Mouse (Mus musculus) gastrocnemius, adult 8-10 months (tissue): ENCODE measurements around the gene Sema3f. TPM values are rescaled to one million over a fixed set of nuclear protein-coding genes. Genes with fewer than 3 reads are reported as not detected.
A peak's percentile ranks its signal among the peaks of the same experiment; 100 is the strongest.

Experiments used
- DNase-seq, 2 experiments: peaks; one replicate each; pipeline ENCODE4 v3.0.0; 2022; ENCODE audit warnings: low spot score in 2 of 2
- total RNA-seq, 4 experiments: library from RNA; stranded (reverse); gene quantifications; 2 replicates each; pipeline ENCODE4 v1.2.4; 2022

Sema3f gene
- total RNA-seq, 4 experiments from 2014 or later, result 3.3 to 4.6 (median 4.3) TPM

DNA sequence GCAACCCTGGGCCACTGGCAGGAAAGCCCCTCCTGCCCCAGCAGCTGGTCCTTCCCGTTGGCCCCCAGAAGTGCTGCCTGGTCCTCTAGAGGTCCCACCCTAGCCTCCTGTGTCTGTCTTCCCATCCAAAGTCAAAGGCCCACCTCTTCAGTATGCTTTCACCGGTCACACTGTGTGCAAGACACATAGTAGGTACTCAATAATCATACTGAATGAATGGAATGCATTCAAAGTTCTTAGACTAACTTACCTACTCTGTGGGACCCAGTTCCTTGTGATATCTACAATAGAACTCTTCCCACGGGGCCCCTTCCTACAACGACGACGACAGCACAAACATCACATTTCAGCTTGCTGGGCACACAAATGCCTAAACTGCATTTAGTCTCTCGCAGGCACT, 45.0 kb downstream of the Sema3f start:
- no peak for DNase-seq

DNA sequence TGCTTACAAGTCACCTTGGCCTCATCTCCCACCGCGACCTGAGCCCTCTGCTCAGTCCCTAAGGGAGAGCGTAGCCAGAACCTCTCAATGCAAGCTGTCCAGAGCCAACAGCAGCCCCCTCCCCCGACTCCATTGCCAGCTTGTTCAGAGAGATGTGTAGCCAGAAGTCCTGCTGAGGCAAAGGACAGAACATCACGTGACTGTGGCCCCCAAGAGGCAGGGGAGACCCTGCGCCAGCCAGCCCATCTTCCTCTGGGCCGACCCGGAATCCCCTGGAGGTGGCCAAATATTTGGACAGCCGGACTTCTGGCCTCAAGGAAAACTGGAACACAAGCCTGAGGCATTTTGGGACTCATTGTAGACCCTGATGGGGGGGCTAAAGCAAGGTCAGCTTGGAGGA, 46.8 kb downstream of the Sema3f start:
- no peak for DNase-seq

DNA sequence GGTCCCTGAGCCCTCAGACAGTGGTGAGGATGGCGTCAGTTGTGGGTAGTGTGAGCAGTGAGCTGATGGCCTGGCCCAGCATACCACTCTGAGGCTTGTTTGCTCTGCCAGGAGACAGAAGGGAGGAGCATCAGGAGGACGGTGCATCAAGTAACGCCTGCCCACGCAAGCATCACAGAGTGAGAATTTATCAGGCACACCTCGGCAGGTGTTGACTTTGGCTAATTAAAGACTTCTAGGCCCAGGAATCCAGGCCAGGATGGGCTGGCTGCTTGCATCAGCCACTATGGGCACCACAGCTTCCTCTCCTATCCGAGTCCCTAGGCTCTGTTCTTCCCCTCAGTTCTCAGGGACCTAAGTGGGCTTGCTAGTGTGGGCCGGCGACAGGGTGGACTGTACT, 47.9 kb downstream of the Sema3f start:
- DNase-seq, result no peak

DNA sequence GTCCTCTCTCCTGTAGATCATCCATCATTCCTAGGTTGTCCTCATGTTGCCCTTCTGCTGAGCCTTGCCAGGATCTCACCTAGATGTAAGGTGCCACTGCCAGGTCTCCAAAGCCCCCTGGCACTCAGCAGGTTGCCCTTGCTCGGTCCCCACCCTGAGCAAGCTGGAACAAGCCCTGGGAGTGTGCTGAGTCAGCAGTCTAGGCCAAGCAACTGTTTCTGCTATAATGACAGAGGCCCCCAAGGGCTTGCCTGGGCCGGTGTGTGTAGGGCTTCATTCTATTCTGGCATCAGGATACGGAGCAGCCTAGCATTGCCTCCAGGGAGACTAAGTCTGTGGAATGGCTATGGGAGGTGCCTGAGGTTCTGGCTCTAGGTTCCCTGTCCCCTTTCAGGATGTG, 49.5 kb downstream of the Sema3f start:
- no peak for DNase-seq

DNA sequence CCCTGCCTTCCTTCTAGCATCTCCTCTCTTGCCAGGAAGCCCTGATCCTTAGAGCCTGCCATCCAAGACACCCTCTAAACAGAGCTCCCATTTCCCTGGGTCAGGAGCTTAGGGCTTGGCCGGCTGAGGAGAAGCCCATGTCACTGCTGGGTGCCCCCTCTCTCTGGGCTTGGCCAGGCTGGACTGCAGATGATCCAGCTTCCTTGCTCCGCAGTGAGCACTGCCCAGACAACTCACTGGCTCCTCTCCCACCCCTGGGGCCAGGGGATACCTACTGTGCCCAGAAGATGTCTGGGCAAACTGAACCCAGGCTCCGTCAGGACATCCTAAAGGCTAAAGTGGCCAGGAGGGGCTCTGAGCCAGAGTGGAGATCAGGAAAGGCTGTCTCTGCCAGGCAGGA, 50.3 kb downstream of the Sema3f start:
- no peak for DNase-seq

DNA sequence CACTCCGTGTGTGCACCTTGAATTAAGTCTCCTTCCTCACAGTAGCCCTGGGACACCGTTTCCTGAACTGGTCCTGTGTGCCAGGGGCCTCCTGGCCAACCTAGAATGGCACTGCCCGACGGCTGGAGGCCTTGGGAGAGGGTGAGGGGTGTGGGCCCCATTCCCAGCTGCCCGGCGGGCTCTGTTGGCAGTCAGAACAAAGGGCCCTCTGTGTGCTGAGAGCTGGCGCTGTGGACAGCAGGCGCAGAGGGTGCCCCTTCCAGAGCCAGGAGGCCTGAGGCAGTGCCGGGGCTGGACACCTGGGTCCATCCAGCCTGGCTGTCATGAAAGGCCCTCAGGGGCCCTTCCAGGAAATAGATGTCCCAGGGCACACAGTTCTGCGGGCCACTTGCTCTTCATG, 50.7 kb downstream of the Sema3f start:
- no peak for DNase-seq

DNA sequence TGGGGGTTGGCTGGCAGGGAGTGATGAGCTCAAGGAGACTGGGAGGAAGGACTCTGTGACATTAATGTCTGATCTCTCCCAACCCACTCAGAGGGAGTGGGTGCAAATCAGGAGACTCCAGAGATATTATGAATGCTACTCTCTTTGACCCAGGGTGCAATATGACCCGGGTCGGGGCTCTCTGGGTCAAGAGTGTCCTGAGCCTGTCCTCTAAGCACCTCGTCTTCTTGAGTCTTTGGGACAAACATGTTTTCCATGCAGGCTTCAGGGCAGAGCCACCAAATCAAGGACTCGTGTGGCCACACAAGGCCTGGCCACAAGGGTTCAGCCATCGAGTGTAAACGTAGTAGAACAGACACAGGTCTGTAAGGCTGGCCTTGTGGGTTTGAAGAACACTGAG, 52.2 kb downstream of the Sema3f start:
- no peak for DNase-seq

DNA sequence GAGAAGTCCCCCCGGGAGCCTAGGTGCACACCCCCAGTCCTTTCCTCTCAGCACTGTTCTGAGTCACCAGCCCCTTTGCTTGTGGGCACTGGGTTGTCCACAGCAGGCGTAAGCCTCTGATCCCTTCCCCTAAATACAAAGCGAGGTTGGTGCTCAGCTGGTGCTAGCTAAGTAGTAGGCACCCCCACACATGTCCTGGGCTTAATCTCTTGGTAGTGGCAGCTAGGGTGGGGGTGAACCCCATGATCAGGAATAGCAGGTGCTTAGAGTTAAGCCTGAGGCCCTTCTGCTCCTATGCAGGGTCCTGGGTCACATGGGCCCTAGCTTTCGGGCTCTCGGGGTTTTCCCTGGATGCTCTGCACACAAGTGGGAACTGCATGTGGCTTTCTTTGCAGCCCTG, 53.1 kb downstream of the Sema3f start:
- DNase-seq, result no peak

DNA sequence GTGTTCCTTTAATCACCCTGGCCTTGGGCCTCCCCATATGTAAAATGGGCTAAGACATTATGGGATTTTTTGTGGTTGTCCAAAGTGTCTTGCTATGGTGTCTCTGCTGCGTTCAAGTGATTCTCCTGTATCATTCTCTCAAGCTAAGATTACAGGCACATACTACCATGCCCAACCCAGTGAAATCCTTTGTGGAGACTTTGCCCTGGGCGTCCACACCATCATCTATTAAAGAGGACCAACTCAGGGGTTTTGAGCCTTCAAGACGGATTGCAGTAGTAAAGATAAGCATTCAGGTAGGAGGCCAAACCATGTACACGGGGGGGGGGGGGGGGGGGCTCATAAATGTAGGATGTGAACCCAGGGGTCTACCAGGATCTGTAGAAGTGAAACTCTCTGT, 55.7 kb downstream of the Sema3f start:
- no peak for DNase-seq

DNA sequence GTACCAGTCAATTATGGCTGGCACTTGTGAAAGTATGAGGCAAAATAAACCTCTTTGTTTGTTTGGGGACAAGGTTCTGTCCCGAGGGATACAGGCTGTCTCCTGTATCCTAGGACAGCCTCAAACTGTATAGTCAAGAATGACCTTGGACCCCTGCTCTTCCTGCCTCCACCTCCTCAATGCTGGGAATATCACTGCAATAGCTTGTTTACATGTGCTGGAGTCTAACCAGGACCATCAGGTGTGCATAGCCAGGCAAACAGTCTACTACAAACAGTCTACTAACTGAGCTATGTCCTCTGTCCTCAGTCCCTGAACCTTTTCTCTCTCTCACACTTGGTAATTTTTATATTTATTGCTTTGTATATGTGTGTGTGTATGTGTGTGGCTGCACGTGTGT, 56.8 kb downstream of the Sema3f start:
- no peak for DNase-seq

DNA sequence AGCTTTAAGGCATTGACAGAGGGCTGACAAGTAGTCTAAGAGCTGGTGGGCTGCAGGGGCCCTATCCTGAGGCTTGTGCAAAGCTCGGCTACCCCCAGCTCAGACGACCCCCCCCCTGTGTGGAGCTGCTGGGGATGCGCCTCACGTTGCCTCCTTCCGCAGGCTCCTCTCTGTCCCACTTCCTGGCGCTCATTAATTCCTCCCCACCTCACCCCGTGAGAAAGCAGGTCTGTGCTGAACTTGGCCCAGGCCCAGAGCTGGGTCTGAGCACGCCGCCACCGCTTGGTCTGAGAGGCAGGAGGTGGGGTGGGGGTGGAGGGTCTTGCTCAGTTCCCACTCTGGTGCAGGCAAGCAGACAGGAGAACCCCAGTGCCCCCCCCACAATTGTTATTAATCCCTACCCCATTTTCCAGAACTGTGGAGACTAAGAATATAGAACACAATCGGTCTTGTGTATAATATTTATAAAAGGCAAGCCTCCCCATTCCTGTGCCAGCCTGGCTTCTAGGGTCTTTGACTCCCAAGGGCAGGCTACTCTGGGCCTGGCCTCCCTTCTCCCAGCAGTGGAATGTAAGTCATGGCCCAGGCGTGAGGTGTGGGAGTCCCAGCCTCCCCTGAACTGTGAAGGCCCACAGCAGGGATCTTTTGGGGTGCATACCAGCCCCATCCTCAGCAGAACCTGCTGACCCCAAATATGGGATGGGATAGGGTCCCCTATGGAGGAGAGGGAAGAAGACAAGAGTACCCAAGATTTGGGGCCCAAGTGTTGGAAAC, 59.4 kb downstream of the Sema3f start:
- DNase-seq, result no peak

DNA sequence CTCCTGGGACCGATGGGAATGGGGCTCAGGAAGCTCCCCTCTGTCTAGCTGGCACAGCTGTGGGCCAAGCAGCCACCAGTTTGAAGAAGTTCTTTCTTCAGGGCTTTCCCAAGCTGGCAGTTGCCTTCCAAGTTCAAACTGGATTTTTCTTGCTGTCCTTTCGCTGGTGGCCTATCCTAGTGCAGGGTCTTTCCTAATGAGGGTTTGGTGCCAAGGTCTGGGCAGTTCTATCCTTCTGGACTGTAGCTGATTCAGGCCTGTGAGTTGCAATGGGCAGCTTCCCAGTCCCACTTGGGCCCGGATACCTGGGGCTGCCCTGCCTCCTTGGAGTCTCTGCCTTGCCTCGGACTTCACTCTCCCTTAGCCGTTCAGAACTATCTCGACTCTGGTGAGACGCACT, 60.0 kb downstream of the Sema3f start:
- DNase-seq, result no peak

DNA sequence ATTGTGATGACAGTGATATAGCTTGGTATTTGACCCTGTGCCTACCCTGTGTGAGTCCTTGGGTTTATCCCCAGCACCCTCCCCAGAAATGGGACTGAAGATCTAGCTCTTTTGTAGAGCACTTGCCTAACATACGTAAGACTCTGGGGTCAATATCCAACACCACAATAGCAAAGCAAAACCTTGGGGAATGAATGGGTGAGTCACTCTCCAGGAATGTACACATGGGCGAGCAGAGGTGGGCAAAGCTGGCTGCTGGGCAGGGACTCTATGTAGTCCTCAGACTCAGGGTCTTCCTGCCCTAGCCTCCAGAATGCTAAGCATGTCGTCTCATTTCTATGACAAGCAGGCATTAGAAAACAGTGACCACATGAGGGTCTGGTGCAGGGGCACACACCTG, 61.5 kb downstream of the Sema3f start:
- DNase-seq, result no peak

DNA sequence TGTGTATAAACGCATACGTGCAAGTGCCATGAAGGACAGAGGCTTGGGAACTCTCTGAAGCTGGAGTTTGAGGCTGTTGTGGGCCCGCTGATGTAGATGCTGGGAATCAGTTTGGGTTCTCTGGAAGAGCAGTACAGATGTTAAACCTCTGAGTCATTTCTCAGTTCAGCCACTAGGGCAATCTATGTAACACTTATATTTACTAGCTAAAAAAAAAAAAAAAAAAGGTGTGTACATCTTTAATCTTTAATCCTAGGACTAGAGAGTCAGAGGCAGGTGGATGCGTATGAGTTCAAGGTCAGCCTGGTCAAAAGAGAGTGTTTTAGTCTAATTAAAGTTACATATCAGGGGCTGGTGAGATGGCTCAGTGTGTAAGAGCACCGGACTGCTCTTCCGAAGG, 63.3 kb downstream of the Sema3f start:
- DNase-seq, result no peak

DNA sequence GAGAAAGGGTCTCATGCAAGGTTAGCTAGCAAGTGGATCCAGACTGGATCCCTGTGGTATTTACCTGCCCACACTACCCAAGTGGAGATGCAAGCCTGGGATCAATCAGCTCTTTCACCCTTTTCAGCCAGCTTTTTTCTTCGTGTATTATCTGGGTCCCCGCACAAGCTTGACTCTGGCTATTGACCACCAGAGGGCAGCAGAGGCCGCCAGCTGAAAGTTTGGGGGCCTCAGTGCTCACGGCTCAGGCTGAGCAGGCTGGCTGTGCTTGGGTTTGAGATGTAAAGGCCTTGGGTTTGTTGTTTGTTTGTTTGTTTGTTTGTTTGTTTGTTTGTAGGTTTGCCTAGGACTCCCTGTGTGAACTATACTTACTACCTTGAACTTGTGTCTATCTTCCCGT, 64.7 kb downstream of the Sema3f start:
- peak in 1 of 2 experiments; percentile 46 for DNase-seq

DNA sequence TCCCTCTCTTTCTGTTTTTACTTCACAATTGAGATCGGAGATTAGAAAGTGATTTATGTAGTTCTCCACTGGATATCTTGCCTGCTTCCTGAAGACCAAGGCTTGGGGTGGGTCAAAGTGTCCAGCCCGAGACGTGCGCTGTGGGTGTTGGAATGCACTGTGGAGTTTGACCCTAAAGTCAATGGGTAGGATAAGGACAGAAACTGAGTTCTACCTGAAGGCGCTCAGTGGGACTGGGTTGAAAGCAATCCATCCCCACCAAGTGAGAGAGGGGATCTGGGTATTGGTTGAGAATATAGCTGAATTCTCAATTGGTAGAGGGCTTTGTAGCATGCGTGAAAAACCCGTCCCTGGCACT, 65.1 kb downstream of the Sema3f start:
- no peak for DNase-seq

DNA sequence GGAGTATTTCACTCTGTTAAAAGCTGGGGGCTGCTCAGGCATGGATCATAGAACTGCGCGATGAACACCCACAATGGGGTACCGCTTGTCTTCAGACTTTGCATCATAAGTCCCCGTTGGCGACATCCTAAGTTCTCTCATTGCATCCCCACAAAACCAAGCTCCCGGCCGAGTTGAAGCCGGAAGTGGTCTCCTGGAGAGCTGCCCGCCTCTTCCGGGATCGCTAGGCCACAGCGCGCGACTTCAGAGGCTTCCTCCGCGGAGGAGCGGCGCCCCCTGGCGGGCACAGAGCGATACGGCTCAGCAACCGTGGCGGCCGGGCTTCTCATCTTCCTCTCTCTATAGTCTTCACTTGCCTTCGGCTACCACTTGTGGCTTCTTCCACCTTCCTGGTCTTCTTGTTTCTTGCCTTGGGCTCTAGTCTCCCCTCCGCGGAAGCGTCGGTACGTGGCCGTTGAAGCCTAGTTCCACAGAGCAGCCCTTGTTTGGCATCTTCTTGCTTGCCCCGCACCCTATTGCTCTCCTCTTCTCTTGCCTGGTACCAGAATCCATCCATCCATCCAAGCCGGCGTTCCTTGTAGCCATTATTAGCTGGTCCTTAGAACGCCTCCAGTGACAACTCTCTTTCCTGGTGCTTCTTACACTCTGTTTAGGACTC, 65.7 kb downstream of the Sema3f start:
- peak; percentile 81 to 87 for DNase-seq

DNA sequence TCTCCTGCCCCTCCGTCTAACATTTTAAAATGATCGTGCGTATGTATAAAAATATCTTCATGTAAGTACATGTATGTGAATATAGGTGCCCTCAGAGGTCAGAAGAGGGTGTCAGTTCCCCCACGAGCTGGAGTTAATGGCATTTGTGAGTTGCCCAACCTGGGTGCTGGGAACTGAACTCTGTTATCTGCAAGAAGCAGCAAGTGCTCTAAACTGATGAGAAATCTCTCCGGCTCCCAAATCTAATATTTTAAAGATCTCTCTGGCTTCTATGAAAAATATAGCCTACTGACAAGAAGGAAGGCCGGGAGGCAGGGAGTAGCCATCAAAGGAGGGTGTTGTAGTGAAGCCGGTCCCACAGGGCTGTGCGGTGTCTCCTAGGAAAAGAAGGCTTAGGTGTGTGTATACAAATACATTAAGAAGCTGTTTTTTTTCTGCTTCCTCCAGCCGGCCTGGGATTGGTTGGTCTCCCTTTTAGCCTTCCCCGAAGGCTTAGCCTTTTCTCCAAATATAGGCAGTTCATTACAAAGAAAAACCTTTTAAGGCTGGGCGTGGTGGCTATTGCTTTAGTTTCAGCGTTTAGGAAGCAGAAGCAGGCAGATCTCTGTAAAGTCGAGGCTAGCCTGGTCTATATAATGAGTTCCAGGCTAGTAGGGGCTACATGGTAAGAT, 66.6 kb downstream of the Sema3f start:
- DNase-seq, result no peak

DNA sequence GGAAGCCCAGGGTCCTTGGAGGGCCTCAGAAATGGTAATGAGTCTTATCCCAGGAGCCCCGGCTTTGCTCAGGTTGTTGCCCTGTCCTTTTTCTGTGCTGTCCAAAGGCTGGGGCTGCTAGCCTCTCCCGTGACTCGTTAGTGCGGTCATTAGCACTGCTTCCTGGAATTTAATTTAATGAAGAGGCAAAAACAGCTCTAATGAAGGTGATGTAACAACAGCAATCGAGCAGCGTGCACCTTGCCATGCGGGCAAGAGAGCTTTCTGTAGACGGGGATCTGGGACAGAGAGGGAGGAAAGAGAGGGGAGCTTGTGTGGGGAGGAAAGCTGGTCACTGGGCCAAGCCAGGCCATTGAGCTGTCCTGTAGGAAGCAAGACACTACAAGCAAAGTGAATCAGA, 68.6 kb downstream of the Sema3f start:
- DNase-seq, result no peak

DNA sequence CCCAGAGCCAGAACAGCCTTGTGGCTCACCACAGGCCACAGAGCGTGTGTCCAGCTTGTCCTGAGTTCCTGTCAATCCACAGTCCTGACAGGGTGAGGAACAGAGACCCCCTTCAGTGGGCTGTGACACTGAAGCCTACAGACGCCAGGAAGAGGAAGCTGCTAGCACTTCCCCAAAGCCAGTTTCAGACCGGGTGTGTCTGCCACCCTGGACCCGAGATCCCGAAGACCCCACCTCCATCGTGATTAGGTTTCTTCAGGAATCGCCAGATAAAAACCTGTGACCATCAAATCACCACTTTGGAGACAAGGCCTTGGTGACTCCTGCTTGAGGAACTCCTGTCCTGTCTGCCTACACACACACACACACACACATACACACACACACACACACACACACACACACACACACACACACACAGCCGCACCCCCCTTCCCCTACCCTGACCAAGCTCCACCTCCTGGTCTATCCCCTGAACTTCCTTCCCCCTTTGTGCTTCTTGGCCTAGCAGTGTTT, 70.0 kb downstream of the Sema3f start:
- no peak for DNase-seq

DNA sequence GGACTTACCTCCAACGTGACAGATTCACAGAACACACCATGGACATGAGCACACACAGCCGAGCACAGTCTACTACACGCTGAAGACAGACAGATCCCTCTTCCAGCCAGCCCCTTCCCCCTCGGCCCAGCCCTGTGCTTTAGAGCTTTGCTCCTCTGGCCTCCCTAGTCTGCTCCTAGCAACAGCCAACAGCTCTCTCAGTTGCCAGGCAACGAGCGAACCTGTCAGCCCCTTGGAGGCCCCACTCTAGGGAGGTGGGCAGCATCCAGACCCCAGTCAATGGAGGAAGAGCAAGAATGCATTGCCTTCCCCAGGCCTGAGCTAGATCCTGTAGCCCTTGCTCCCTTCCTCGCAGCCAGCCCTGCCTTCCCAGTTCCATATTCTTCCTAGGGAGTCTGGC, 73.2 kb downstream of the Sema3f start:
- no peak for DNase-seq

DNA sequence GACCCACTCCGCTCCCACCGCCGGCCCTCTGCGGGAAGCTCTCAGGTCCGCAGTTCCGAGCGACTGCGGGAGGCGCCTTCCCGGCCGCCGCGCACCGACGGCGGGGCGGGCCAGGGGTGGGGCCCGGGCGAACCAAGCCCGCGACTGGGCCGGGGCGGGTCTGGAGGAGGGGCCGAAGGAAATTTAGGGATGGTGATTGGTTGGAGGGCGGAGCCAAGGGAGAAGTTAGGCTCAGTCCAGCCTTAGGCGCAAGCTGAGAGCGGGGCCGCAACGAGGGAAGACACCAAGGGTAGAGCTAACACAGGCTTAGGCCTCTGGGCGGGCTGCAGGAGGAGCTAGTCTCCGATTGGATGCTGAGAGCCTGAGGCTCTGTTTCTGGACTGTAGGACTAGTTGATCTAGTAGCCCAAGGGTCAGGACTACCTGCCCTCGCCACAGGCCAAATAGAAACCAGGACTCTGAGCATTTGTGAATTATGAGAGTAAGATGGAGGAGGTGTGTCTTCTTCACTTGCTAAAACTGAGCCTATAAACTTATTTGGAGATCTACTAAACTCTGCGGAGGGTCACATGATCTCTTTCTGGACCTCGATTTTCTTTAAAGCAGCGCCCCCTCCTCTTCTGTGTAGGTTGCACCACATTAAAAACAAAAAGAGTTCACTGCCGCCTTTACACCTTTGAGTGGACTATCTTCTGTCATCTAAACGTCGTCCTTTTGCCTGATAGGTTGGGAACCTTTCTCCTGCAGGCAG, 74.8 kb downstream of the Sema3f start, which contains the start of gene Gnai2:
Gene Gnai2, minus strand, starts transcription at position 89 of the 750 bp plus-strand sequence.
- DNase-seq, result peak; percentile 94 to 96
